Mouse (Mus musculus) spleen, embryonic (tissue): ENCODE results near the gene Acot1.

Source experiments
- CTCF ChIA-PET: fragments of 350-600 bp; sonication (Branson Sonifier 250); formaldehyde crosslinking; loops from one replicate; lab custom pipeline; 2022; lab: Charles Lee

The Acot1 gene

DNA sequence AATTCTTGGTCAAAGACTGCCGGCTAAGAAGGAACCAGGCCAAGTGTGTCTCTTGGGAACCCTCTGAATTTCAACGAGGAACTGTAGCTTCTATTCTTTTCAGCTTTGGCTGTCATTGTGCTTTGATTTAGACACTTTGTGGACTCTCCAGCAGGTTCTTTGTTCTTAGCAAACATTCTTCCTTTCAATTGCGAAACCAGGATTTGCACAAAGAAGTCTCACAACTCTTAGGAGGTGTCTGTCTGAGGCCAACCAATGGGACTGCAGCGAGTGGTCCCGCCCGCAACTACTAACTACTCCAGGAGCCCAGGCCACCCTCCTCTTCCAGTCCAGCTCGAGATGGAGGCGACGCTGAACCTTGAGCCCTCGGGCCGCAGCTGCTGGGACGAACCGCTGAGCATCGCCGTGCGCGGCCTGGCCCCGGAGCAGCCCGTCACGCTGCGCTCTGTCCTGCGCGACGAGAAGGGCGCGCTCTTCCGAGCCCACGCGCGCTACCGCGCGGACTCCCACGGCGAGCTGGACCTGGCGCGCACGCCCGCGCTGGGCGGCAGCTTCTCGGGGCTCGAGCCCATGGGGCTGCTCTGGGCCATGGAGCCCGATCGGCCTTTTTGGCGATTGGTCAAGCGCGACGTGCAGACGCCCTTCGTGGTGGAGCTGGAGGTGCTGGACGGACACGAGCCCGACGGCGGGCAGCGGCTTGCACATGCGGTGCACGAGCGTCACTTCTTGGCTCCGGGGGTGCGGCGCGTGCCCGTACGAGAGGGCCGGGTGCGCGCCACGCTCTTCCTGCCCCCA is at the start of gene Acot1:
Acot1 (plus strand) TSS at position 320 of the 795 bp plus-strand sequence.
- CTCF ChIA-PET, result interaction anchor here (1.3 kb wide), 1 partner anchor 21 kb away, joined by 3 read pairs; no protein-coding TSS in a partner anchor

- CTCF ChIA-PET, result no interaction called here
Measured at GRCm38 (mm10) chr12:83965235-83965634, 44.1 kb upstream of the Acot1 start.

DNA sequence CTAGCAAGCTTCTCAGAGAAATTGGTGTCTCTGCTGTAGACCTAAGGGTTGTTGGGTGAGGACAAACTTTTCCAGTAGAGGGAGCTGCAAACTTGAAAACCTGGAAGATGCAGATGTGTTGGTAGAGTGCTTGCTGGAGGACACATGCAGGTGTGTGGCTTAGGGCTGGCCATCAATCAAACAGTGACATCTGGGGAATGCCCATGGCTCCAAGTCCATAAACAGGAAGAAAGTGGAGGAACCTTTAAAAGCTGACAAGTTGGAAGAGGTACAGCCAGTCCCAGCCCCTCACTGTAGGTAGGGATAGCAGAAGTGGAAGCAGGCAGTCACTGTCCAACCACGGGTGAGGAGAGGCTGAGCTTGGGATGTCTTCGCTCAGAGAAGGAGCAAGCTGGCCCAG is 37.2 kb upstream of the Acot1 start:
- CTCF ChIA-PET, result interaction anchor here (1.1 to 1.5 kb wide), 3 partner anchors 11 to 58 kb away, joined by 3 to 10 read pairs (median 5); no protein-coding TSS in a partner anchor

- CTCF ChIA-PET, result no interaction called here
Measured at GRCm38 (mm10) chr12:83978862-83979261, 30.4 kb upstream of the Acot1 start.

GRCm38 (mm10) chr12:83981615-83982014 is 27.7 kb upstream of the Acot1 start:
- CTCF ChIA-PET, result no interaction called here

DNA sequence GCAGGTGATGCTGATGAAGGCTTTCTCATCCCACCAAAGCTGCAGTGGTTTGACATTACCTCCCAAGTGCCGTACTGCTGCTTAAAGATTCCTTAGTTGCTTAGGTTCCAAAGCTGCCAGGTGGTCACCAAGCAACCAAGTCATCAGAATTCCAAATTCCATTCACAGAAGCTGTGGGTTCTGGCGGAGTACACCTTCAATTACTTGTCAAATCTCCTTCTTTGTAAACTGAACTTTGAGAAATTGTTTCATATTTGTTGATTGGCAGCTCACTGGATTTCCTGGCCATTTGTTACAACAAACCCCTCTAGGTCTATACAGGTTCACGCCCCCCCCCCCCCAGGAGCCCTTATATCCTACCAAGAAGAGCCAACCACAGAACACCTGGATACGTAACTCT is 24.5 kb upstream of the Acot1 start, which contains the start of gene Heatr4:
Heatr4 (minus strand) TSS at position 101 of the 400 bp plus-strand sequence.
- CTCF ChIA-PET, result interaction anchor here (0.6 kb wide), 1 partner anchor 128 kb away, joined by 5 read pairs; no protein-coding TSS in a partner anchor

DNA sequence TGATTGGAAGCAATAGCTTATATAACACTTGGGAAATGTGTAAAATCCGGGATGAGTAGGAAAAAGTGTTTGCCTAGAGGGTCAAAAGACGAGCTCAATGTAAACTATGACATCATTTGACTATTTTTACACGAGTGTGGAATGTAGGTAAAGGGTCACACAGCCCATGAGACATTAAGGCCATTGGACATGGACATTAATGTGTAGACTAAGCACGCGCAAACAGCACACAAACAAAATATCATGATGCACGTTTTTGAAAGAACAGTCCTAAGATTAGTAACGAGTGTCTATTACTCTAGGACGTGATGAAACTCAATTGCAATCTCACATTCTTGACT is 22.1 kb upstream of the Acot1 start:
- CTCF ChIA-PET, result interaction anchor here (0.6 kb wide), 2 partner anchors 121 to 484 kb away, joined by 3 to 5 read pairs; no protein-coding TSS in a partner anchor

DNA sequence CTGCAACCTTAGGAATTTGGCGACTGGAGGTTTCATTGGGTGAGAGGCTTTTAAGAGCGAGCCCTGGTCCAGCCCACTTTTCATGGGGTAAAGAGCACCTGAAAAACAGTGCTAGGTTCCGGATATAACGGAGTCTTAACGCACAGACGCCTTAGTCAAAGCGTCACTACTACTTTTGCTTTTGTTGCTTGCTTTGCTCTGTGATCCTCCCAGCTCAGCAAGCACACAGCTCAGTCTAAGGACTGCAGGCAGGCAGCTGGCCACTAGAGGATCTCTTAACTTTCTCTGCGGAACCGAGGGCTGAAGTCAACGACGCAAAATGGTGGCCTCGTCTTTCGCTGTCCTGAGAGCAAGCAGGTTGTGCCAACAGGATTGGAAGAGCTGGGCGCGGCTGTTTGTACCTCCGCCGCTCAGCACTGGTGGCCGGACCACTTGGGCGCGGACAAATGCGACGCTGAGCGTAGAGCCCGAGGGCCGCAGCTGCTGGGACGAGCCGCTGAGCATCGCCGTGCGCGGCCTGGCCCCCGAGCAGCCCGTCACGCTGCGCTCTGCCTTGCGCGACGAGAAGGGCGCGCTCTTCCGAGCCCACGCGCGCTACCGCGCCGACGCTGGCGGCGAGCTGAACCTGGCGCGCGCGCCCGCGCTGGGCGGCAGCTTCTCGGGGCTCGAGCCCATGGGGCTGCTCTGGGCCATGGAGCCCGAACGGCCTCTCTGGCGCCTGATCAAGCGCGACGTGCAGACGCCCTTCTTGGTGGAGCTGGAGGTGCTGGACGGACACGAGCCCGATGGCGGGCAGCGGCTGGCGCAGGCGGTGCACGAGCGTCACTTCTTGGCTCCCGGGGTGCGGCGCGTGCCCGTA is 21.5 kb upstream of the Acot1 start, which contains the start of gene Acot2:
Acot2 (plus strand) TSS at position 279 of the 859 bp plus-strand sequence.
- CTCF ChIA-PET, result interaction anchor here (0.6 to 1.4 kb wide), 2 partner anchors 22 to 273 kb away, joined by 3 read pairs; partner anchors contain the start of gene Acot1

GRCm38 (mm10) chr12:83988483-83988882 is 20.8 kb upstream of the Acot1 start:
- CTCF ChIA-PET, result interaction anchor here (0.6 to 1.4 kb wide), 3 partner anchors 21 to 307 kb away, joined by 3 to 7 read pairs (median 3); partner anchors contain the start of gene Acot1

- CTCF ChIA-PET, result interaction anchor here (0.5 kb wide), 1 partner anchor 131 kb away, joined by 11 read pairs; no protein-coding TSS in a partner anchor
Measured at GRCm38 (mm10) chr12:83989378-83989777, 19.9 kb upstream of the Acot1 start.

- CTCF ChIA-PET, result no interaction called here
Measured at GRCm38 (mm10) chr12:83997221-83997620, 12.1 kb upstream of the Acot1 start.

DNA sequence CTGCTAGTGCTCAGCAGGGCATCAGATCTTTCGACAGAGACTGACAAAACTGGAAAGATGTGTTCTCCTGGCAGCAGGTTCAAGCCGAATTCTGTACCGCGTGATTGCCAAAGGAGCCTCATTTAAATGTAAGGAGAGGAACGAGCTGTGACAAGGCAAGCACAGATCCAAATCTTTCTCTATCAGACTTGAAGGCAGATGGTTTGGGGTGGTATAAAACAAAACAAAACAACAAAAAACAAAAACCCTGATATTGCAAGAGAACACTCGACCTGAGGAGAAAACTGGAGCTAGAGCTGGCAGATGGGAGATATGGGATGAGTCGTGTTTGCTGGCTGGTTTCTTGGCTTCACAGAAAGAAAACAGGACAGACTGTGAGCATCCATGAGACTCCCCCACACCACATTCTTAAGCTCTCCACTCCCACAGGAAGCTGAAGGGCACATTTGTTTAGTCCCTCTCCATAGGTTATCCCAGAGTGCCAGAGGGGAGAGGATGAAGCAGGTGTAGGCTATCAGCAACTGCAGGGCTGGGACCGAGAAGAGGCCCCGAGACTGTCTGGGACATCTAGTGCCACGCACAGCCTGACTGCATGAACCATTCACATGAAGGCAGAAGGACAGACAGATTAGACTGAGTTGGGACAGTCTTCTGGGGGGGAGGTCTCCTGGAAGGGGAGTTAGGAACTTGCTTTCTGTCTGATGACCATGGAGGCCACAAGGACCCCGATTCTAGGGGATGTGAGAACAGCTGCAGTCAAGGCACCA is 10.8 kb upstream of the Acot1 start:
- CTCF ChIA-PET, result interaction anchor here (0.5 kb wide), 1 partner anchor 21 kb away, joined by 3 read pairs; no protein-coding TSS in a partner anchor

DNA sequence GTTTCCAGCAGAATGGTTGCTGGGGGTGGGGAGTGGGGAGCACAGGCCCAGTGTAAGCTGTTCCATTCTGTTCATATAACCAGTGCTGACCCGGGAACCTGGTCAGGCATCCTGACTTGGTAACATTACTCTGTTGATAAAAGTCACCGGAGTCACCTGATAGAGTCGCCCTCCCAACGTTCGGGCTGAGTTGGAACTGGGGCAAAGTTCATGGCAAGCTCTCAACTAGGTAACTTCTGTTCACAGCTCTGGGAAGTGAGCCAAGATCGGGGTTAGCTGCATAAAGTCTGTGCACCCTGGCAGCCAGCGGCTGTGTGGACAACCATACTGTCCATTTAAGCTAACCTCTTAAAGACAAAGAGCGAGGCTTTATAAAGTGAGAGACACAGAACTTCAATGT is 10.1 kb upstream of the Acot1 start:
- CTCF ChIA-PET, result interaction anchor here (0.5 to 0.8 kb wide), 2 partner anchors 22 to 31 kb away, joined by 3 to 5 read pairs; no protein-coding TSS in a partner anchor

DNA sequence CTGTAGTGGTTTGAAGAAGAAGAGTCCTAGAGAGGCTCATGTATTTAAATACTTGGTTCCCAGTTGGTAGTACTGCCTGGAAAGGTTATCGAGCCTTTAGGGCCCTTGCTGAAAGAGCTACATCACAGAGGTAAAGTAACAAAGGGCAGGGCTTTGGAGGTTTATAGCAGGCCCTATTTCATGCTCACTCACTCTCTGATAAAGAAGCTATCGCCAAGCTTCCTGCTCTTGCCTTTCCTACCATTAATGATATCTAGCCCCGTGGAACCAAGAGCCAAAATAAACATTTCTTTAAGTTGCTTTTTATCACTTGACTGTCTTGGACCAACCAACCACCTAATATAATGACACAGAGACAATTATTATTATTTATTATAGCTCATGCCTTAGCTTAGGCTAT is 8.9 kb upstream of the Acot1 start:
- CTCF ChIA-PET, result no interaction called here

- CTCF ChIA-PET, result no interaction called here
Measured at GRCm38 (mm10) chr12:84003866-84004265, 5.4 kb upstream of the Acot1 start.

DNA sequence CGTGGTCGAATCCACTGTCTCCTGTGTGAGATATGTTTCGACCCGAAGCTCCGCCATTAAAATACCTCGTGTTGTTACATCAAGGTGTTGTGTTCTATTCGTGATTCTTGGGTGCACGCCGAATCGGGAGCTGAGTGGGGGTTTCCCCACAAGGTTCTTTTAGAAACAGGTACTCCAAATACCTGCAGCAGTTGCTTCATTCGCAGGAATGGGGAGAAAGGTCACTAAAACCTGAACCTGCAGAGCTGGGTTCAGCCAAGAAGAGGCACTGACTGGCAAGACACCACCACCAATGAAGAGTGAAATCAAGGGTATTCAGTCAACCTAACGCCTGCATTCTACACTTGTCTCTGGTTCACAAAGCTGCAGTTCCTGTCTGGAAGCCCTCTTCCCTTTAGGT is 1.0 kb upstream of the Acot1 start:
- CTCF ChIA-PET, result interaction anchor here (0.6 kb wide), 1 partner anchor 394 kb away, joined by 3 read pairs; no protein-coding TSS in a partner anchor

DNA sequence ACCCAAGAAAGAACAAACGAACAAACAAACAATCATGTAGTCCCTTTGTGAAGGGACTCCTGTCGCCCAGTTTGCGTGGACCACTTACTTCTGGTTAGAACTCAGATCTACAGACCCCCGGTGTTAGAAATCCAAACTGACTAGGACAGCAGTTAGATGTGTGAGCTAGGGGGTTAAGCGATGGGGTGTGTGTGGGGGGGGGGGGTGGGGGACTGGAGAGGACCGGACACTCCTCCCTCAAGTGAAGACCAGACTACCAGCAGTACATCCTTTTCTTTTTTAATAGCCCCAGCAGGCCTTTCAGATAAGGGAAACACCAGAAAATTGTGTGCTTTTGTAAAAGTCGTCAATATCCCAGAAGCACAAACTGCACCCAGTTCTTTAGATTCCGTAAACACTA is 561 bp upstream of the Acot1 start:
- CTCF ChIA-PET, result interaction anchor here (0.6 kb wide), 1 partner anchor 394 kb away, joined by 3 read pairs; no protein-coding TSS in a partner anchor

GRCm38 (mm10) chr12:84010201-84010600 is 911 bp downstream of the Acot1 start:
- CTCF ChIA-PET, result interaction anchor here (1.3 kb wide), 1 partner anchor 22 kb away, joined by 3 read pairs; no protein-coding TSS in a partner anchor

DNA sequence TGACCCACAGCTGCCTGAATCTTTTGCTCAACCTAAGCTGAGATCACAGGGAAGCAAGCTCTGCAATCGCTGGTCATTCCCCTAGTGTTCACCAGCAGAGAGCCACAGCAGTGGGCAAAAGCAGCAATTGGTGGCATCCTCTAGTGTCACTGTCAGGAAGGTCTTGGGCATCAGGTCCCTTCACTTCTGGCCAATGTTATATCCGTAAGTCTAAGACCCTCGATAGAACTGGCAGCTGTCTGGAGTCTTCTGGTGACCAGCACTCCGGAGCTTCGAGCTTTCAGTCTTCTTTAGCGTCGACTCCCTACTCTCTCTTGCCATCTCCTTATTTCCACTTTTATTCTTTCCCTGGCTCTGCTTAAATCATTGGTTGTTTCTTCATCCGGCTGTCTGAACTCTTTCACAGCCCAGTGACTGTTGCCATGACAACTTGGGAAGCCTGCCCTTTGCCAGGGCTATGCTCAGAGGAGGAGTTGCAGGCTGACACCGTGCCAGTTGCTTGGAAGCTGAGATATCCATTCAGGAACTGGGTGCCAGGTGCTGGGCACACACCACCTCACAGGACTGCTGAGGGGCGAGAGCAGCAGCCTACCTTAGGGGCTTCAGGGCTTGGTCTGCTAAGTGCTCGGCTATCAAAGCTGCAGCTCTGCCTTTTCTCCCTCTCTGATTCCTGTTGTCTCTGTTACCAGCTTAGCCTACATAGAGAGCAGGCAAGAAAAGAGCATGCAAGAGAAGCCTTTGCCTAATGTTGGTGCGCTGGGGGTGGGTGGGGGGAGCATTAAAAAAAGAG is 2.2 kb downstream of the Acot1 start:
- CTCF ChIA-PET, result no interaction called here

- CTCF ChIA-PET, result interaction anchor here (0.7 kb wide), 1 partner anchor 286 kb away, joined by 3 read pairs; no protein-coding TSS in a partner anchor
Measured at GRCm38 (mm10) chr12:84013130-84013529, 3.8 kb downstream of the Acot1 start.
